17 mouse cellular contexts compared by ENCODE assay signal in the genomic region with DNA sequence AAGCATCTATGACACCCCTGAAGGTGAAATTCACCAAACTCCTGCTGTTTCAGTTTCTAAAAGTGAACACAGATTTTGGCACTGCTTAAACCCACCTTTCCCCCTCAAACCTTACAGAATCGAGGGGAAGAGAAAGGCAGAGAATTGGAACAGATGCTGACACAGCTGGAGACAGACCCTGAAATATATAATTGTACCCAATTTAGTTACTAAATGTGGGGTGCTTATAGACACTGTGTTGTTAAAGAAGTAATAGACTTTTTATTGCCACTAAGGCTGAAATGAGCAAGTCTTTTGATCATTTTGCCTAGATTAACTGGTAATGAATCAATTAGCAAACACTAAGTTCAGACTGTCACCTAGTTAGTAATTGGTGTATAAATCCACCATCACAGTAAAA.
"Had no signal": no experiment of that assay in that cellular context is flagged by ENCODE, and none has a peak within 500 bp of the region (broad histone marks: within the 10 kb centered on the region; RNA-seq: fewer than 3 reads in every experiment).

No protein-coding gene starts in this region.

- H3K9ac ChIP-seq: liver, embryonic 13.5 days; liver, embryonic 15.5 days; liver, postnatal 0 days; lung, embryonic 15.5 days; midbrain, embryonic 13.5 days; midbrain, embryonic 15.5 days; stomach, embryonic 15.5 days had no signal

- H3K4me3 ChIP-seq: liver, embryonic 13.5 days; liver, embryonic 15.5 days; lung, embryonic 15.5 days; megakaryocyte, embryonic 14.5 days; midbrain, embryonic 13.5 days; midbrain, embryonic 15.5 days; stomach, embryonic 15.5 days had no signal

- H3K4me2 ChIP-seq: liver, embryonic 13.5 days; liver, embryonic 15.5 days; lung, embryonic 15.5 days; midbrain, embryonic 11.5 days; midbrain, embryonic 13.5 days; midbrain, embryonic 15.5 days; stomach, embryonic 15.5 days had no signal

- H3K9me3 ChIP-seq: liver, embryonic 13.5 days; liver, embryonic 15.5 days; lung, embryonic 15.5 days; midbrain, embryonic 13.5 days; midbrain, embryonic 15.5 days; stomach, embryonic 15.5 days had no signal

- H3K27me3 ChIP-seq: liver, embryonic 13.5 days; liver, embryonic 15.5 days; lung, embryonic 15.5 days; megakaryocyte, embryonic 14.5 days; midbrain, embryonic 13.5 days; midbrain, embryonic 15.5 days; stomach, embryonic 15.5 days had no signal

- DNase-seq: liver, embryonic 13.5 days; liver, postnatal 0 days; lung, adult 2 months; right cerebral cortex, postnatal 14 days; thymus, adult 2 months; thymus, postnatal 25 days; thymus, postnatal 4 days had no signal

- H3K4me1 ChIP-seq: liver, embryonic 13.5 days; liver, embryonic 15.5 days; lung, embryonic 15.5 days; megakaryocyte, embryonic 14.5 days; midbrain, embryonic 13.5 days; midbrain, embryonic 15.5 days; stomach, embryonic 15.5 days had no signal

- H3K27ac ChIP-seq: liver, embryonic 13.5 days; liver, embryonic 15.5 days; lung, embryonic 15.5 days; macrophage; midbrain, embryonic 13.5 days; midbrain, embryonic 15.5 days; stomach, embryonic 15.5 days; stomach, postnatal 0 days had no signal

- ATAC-seq: liver, postnatal 0 days; lung, postnatal 0 days; midbrain, embryonic 13.5 days; midbrain, embryonic 15.5 days had no signal

- H3K36me3 ChIP-seq: liver, embryonic 13.5 days; liver, embryonic 15.5 days; lung, embryonic 15.5 days; midbrain, embryonic 13.5 days; midbrain, embryonic 15.5 days; stomach, embryonic 15.5 days had no signal
